Mouse (Mus musculus) forebrain, embryonic 15.5 days (tissue): Measurements from ENCODE around the gene Vps26a. TPM values are rescaled to one million over a fixed set of nuclear protein-coding genes. Genes with fewer than 3 reads are reported as not detected.

Source experiments
- polyA plus RNA-seq: library from polyadenylated mRNA; unstranded; fragments of >200 nt; fragmentation: Nextera tagmentation; extraction: Ambion mirVana; gene quantifications from 2 replicates; pipeline ENCODE4 v1.2.1, GENCODE M21; 2015

Gene Vps26a
- polyA plus RNA-seq, 1 experiment from 2014 or later: 78.8 TPM

Other genes with a start within 250 kb of the Vps26a start
- gene Tacr2, start 234.4 kb downstream of the Vps26a start, polyA plus RNA-seq: not detected in 2 replicates
- 78.9 and 86.2 TPM in 2 replicates for gene Hk1, start 106.9 kb downstream of the Vps26a start, polyA plus RNA-seq
- 0.24 and 0.36 TPM in 2 replicates for gene Hkdc1, start 64.3 kb downstream of the Vps26a start, polyA plus RNA-seq
- gene 4930507D05Rik, start 37.3 kb downstream of the Vps26a start, polyA plus RNA-seq: 1.0 and 1.1 TPM in 2 replicates
- gene Supv3l1, start 37.1 kb downstream of the Vps26a start, polyA plus RNA-seq: 21.3 and 23.5 TPM in 2 replicates
- 5.5 and 6.4 TPM in 2 replicates for gene Srgn, start 40.6 kb upstream of the Vps26a start, polyA plus RNA-seq
- gene Kif1bp, start 91.7 kb upstream of the Vps26a start, polyA plus RNA-seq: 69.3 and 76.0 TPM in 2 replicates
- 19.0 and 21.6 TPM in 2 replicates for gene Ddx21, start 115.5 kb upstream of the Vps26a start, polyA plus RNA-seq
- gene Ddx50, start 164.4 kb upstream of the Vps26a start, polyA plus RNA-seq: 107 and 108 TPM in 2 replicates
- 2.3 and 2.5 TPM in 2 replicates for gene Stox1, start 239.3 kb upstream of the Vps26a start, polyA plus RNA-seq